Mouse (Mus musculus): ENCODE results near the gene Lrrc36. TPM values are rescaled to one million over a fixed set of nuclear protein-coding genes. Genes with fewer than 3 reads are reported as not detected.
A peak's percentile ranks its signal among the peaks of the same experiment; 100 is the strongest.

The Lrrc36 gene
- polyA plus RNA-seq, 1 experiment from 2014 or later, result not detected

GRCm38 (mm10) chr8:105504617-105505016 is 91.2 kb downstream of the Lrrc36 start:
- DNase-seq (ENCODE audit: low spot score), result no peak
- WGBS, result 96% methylated on average over 3 of the region's 3 CpGs

GRCm38 (mm10) chr8:105506977-105507376 is 93.6 kb downstream of the Lrrc36 start:
- no peak overlapping the region for H3K4me3 ChIP-seq (ENCODE audit: low read depth, low read length)
- H3K4me1 ChIP-seq (ENCODE audit: control insufficient read depth, insufficient read depth, low read length), result peaks cover 24% of the 10 kb centered on the region
- no peak overlapping the region for H3K27ac ChIP-seq (replicated peaks; ENCODE audit: low read depth, low read length)
- H3K36me3 ChIP-seq (ENCODE audit: control insufficient read depth, insufficient read depth, low read length), result no peaks in the 10 kb centered on the region
- WGBS, result 70% methylated on average over 6 of the region's 6 CpGs
- no peak overlapping the region for H3K9ac ChIP-seq (ENCODE audit: low read length)
- H3K4me2 ChIP-seq (ENCODE audit: low read depth, severe bottlenecking), result no peak overlapping the region
- ATAC-seq (ENCODE audit: insufficient number of reproducible peaks, low FRiP score, low TSS enrichment, low read depth) (no peak), DNase-seq (ENCODE audit: low spot score) (no peak)
- H3K9me3 ChIP-seq (ENCODE audit: control insufficient read depth, low read length), result no peaks in the 10 kb centered on the region
- no peaks in the 10 kb centered on the region for H3K27me3 ChIP-seq (ENCODE audit: control insufficient read depth, insufficient read depth, low read length)

More at GRCm38 (mm10) chr8:105504617-105505016, 91.2 kb downstream of the Lrrc36 start:
- H3K9ac ChIP-seq (ENCODE audit: low read length), result no peak overlapping the region
- H3K4me3 ChIP-seq (ENCODE audit: low read depth, low read length), result no peak overlapping the region
- no peaks in the 10 kb centered on the region for H3K36me3 ChIP-seq (ENCODE audit: control insufficient read depth, insufficient read depth, low read length)
- ATAC-seq (ENCODE audit: insufficient number of reproducible peaks, low FRiP score, low TSS enrichment, low read depth), result no peak
- H3K27ac ChIP-seq (replicated peaks; ENCODE audit: low read depth, low read length), result no peak overlapping the region
- H3K27me3 ChIP-seq (ENCODE audit: control insufficient read depth, insufficient read depth, low read length), result no peaks in the 10 kb centered on the region
- no peak overlapping the region for H3K4me2 ChIP-seq (ENCODE audit: low read depth, severe bottlenecking)
- no peaks in the 10 kb centered on the region for H3K9me3 ChIP-seq (ENCODE audit: control insufficient read depth, low read length)
- H3K4me1 ChIP-seq (ENCODE audit: control insufficient read depth, insufficient read depth, low read length), result peaks cover 14% of the 10 kb centered on the region

- Histone ChIP-seq H3K36me3 (ENCODE audit: control insufficient read depth, insufficient read depth, low read length) (no peaks in the 10 kb centered on the region), H3K9ac (ENCODE audit: low read length) (no peak overlapping the region), H3K9me3 (ENCODE audit: control insufficient read depth, low read length) (no peaks in the 10 kb centered on the region), H3K4me1 (ENCODE audit: control insufficient read depth, insufficient read depth, low read length) (peaks cover 27% of the 10 kb centered on the region), H3K27me3 (ENCODE audit: control insufficient read depth, insufficient read depth, low read length) (no peaks in the 10 kb centered on the region), H3K27ac (replicated peaks; ENCODE audit: low read depth, low read length) (peak overlapping the region; percentile 80), H3K4me3 (ENCODE audit: low read depth, low read length) (no peak overlapping the region), H3K4me2 (ENCODE audit: low read depth, severe bottlenecking) (peak overlapping the region; percentile 15; the same call in 1 of the 2 replicates)
- DNase-seq (ENCODE audit: low spot score), result peak; percentile 56
- peak; percentile 81 for ATAC-seq (ENCODE audit: insufficient number of reproducible peaks, low FRiP score, low TSS enrichment, low read depth)
- 26% methylated on average over 2 of the region's 2 CpGs for WGBS
Measured at GRCm38 (mm10) chr8:105508758-105509157, 95.4 kb downstream of the Lrrc36 start.

- WGBS, result 27% methylated on average over 12 of the region's 12 CpGs
- Histone ChIP-seq H3K27me3 (ENCODE audit: control insufficient read depth, insufficient read depth, low read length) (no peaks in the 10 kb centered on the region), H3K9ac (ENCODE audit: low read length) (no peak overlapping the region), H3K27ac (replicated peaks; ENCODE audit: low read depth, low read length) (peak overlapping the region; percentile 58), H3K36me3 (ENCODE audit: control insufficient read depth, insufficient read depth, low read length) (no peaks in the 10 kb centered on the region), H3K4me2 (ENCODE audit: low read depth, severe bottlenecking) (peak overlapping the region; percentile 15; the same call in 1 of the 2 replicates), H3K4me3 (ENCODE audit: low read depth, low read length) (no peak overlapping the region), H3K4me1 (ENCODE audit: control insufficient read depth, insufficient read depth, low read length) (peaks cover 30% of the 10 kb centered on the region), H3K9me3 (ENCODE audit: control insufficient read depth, low read length) (no peaks in the 10 kb centered on the region)
- ATAC-seq (ENCODE audit: insufficient number of reproducible peaks, low FRiP score, low TSS enrichment, low read depth) (no peak), DNase-seq (ENCODE audit: low spot score) (peak; percentile 23)
Measured at GRCm38 (mm10) chr8:105509997-105510735, 96.8 kb downstream of the Lrrc36 start.

Other genes with a start within 250 kb of the Lrrc36 start
- gene Cbfb, start 242.9 kb upstream of the Lrrc36 start, polyA plus RNA-seq (2014; fragmentation: Nextera tagmentation; extraction: Ambion mirVana), result 105 TPM in 2 replicates
- 29.9 and 32.5 TPM in 2 replicates for gene D230025D16Rik, start 188.4 kb upstream of the Lrrc36 start, polyA plus RNA-seq (2014; fragmentation: Nextera tagmentation; extraction: Ambion mirVana)
- gene B3gnt9, start 158.4 kb upstream of the Lrrc36 start, polyA plus RNA-seq (2014; fragmentation: Nextera tagmentation; extraction: Ambion mirVana), result 2.4 and 3.4 TPM in 2 replicates
- 11.1 and 13.6 TPM in 2 replicates for gene Tradd, start 149.0 kb upstream of the Lrrc36 start, polyA plus RNA-seq (2014; fragmentation: Nextera tagmentation; extraction: Ambion mirVana)
- 1.2 and 1.3 TPM in 2 replicates for gene Fbxl8, start 148.9 kb upstream of the Lrrc36 start, polyA plus RNA-seq (2014; fragmentation: Nextera tagmentation; extraction: Ambion mirVana)
- gene Hsf4, start 143.8 kb upstream of the Lrrc36 start, polyA plus RNA-seq (2014; fragmentation: Nextera tagmentation; extraction: Ambion mirVana), result not detected in 2 replicates
- gene Nol3, start 137.4 kb upstream of the Lrrc36 start, polyA plus RNA-seq (2014; fragmentation: Nextera tagmentation; extraction: Ambion mirVana), result 1.0 and 1.2 TPM in 2 replicates
- gene 4931428F04Rik, start 123.7 kb upstream of the Lrrc36 start, polyA plus RNA-seq (2014; fragmentation: Nextera tagmentation; extraction: Ambion mirVana), result 17.5 and 17.9 TPM in 2 replicates
- gene Exoc3l, start 117.5 kb upstream of the Lrrc36 start, polyA plus RNA-seq (2014; fragmentation: Nextera tagmentation; extraction: Ambion mirVana), result 6.6 and 8.6 TPM in 2 replicates
- gene E2f4, start 115.9 kb upstream of the Lrrc36 start, polyA plus RNA-seq (2014; fragmentation: Nextera tagmentation; extraction: Ambion mirVana), result 132 and 136 TPM in 2 replicates
- gene Elmo3, start 108.0 kb upstream of the Lrrc36 start, polyA plus RNA-seq (2014; fragmentation: Nextera tagmentation; extraction: Ambion mirVana), result 2.6 and 3.7 TPM in 2 replicates
- 0.64 and 0.92 TPM in 2 replicates for gene Lrrc29, start 87.3 kb upstream of the Lrrc36 start, polyA plus RNA-seq (2014; fragmentation: Nextera tagmentation; extraction: Ambion mirVana)
- 87.5 and 99.0 TPM in 2 replicates for gene Tmem208, start 87.2 kb upstream of the Lrrc36 start, polyA plus RNA-seq (2014; fragmentation: Nextera tagmentation; extraction: Ambion mirVana)
- 3.4 and 3.7 TPM in 2 replicates for gene Fhod1, start 65.6 kb upstream of the Lrrc36 start, polyA plus RNA-seq (2014; fragmentation: Nextera tagmentation; extraction: Ambion mirVana)
- 6.4 and 8.3 TPM in 2 replicates for gene Slc9a5, start 64.7 kb upstream of the Lrrc36 start, polyA plus RNA-seq (2014; fragmentation: Nextera tagmentation; extraction: Ambion mirVana)
- gene Plekhg4, start 40.3 kb upstream of the Lrrc36 start, polyA plus RNA-seq (2014; fragmentation: Nextera tagmentation; extraction: Ambion mirVana), result 0.84 and 0.92 TPM in 2 replicates
- gene Kctd19, start 69 bp upstream of the Lrrc36 start, polyA plus RNA-seq (2014; fragmentation: Nextera tagmentation; extraction: Ambion mirVana), result not detected in 2 replicates
- gene Tppp3, start 58.0 kb downstream of the Lrrc36 start, polyA plus RNA-seq (2014; fragmentation: Nextera tagmentation; extraction: Ambion mirVana), result 15.0 and 17.8 TPM in 2 replicates
- 19.6 and 24.0 TPM in 2 replicates for gene Zdhhc1, start 83.3 kb downstream of the Lrrc36 start, polyA plus RNA-seq (2014; fragmentation: Nextera tagmentation; extraction: Ambion mirVana)
- 64.2 and 71.0 TPM in 2 replicates for gene Hsd11b2, start 105.2 kb downstream of the Lrrc36 start, polyA plus RNA-seq (2014; fragmentation: Nextera tagmentation; extraction: Ambion mirVana)
- 71.7 and 81.5 TPM in 2 replicates for gene Atp6v0d1, start 152.5 kb downstream of the Lrrc36 start, polyA plus RNA-seq (2014; fragmentation: Nextera tagmentation; extraction: Ambion mirVana)
- 13.1 and 14.1 TPM in 2 replicates for gene Ripor1, start 191.7 kb downstream of the Lrrc36 start, polyA plus RNA-seq (2014; fragmentation: Nextera tagmentation; extraction: Ambion mirVana)
- gene Ctcf, start 223.0 kb downstream of the Lrrc36 start, polyA plus RNA-seq (2014; fragmentation: Nextera tagmentation; extraction: Ambion mirVana), result 128 and 131 TPM in 2 replicates
- 0.73 and 1.6 TPM in 2 replicates for gene Agrp, start 223.8 kb downstream of the Lrrc36 start, polyA plus RNA-seq (2014; fragmentation: Nextera tagmentation; extraction: Ambion mirVana)

Measured in limb, embryonic 11.5 days (tissue).